Mouse (Mus musculus) ovary, adult 10 weeks (tissue): ENCODE measurements around the gene 2010111I01Rik. TPM values are rescaled to one million over a fixed set of nuclear protein-coding genes. Genes with fewer than 3 reads are reported as not detected.

Source experiments
- polyA plus RNA-seq: library from polyadenylated mRNA; stranded (reverse); fragments of 350-450 nt; fragmentation: Illumina TruSeq; extraction: RNeasy Lipid Tissue Mini Kit (QIAGEN cat#74804); gene quantifications from one replicate; pipeline ENCODE4 v1.2.3, GENCODE M21; 2014

Gene 2010111I01Rik
- 16.7 TPM for polyA plus RNA-seq

GRCm38 (mm10) chr13:62964640-62965311 lies at the start of gene 2010111I01Rik:
Gene 2010111I01Rik (plus strand): TSS chr13:62964893.

Other genes starting within 250 kb of the 2010111I01Rik start
- 79.7 TPM for gene Platr25, start 204.2 kb upstream of the 2010111I01Rik start, polyA plus RNA-seq
- 26.4 TPM for gene Gm5141, start 179.1 kb upstream of the 2010111I01Rik start, polyA plus RNA-seq
- gene Fbp2, start 106.5 kb upstream of the 2010111I01Rik start, polyA plus RNA-seq, result 1.7 TPM
- 2.2 TPM for gene Fbp1, start 76.6 kb upstream of the 2010111I01Rik start, polyA plus RNA-seq